Mouse (Mus musculus) brain, embryonic 14.5 days (tissue): ENCODE data around the gene Sesn1. TPM values are rescaled to one million over a fixed set of nuclear protein-coding genes. Genes with fewer than 3 reads are reported as not detected.

Source experiments
- DNase-seq: peaks from one replicate; pipeline ENCODE4 v3.0.0-alpha.2; 2011; ENCODE audit warnings: low read depth
- CTCF ChIP-seq: fragments of 200-500 bp; IDR thresholded peaks from 2 replicates; pipeline ENCODE4 v1.5.1; 2012; ENCODE audit warnings: inconsistent platforms, mild to moderate bottlenecking, moderate library complexity, borderline replicate concordance; ENCODE audit not compliant: insufficient read depth, insufficient read length; ENCODE audit errors: extremely low read depth
- POLR2A ChIP-seq: fragments of 200-500 bp; IDR thresholded peaks from 2 replicates; pipeline ENCODE4 v1.6.1; 2012; ENCODE audit warnings: mild to moderate bottlenecking, inconsistent platforms, borderline replicate concordance; ENCODE audit not compliant: poor library complexity, insufficient read depth, insufficient read length, severe bottlenecking; ENCODE audit errors: extremely low read depth
- polyA plus RNA-seq: library from polyadenylated mRNA; depleted of rRNA; stranded (reverse); fragments of >200 nt; gene quantifications from 2 replicates; pipeline ENCODE4 v1.2.3, GENCODE M21; 2012

Sesn1 gene
- polyA plus RNA-seq, 1 experiment, result 32.2 TPM

GRCm38 (mm10) chr10:41870101-41870500 lies 60.4 kb downstream of the Sesn1 start:
- DNase-seq, result no peak
- no peak for TF ChIP-seq POLR2A
- TF ChIP-seq CTCF, result no peak

DNA sequence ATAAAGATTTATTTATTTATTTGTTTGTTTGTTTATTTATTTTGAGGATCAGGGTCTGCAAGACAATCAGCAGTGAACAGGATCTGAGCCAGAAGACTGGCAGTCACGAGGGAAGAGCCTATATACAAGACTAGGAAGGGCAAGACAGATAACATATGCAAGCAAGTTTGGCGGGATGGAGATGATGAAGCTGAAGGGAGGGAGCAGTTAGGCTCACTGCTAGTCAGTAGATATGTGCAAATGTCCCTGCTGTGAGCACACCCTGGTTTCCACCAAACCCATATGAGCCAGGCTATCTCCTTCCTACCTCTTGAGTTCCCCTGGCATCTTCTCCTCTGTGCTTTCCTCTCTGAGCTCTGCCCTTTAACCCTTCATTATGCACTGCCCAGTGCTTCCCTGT lies 61.8 kb downstream of the Sesn1 start:
- no peak for TF ChIP-seq CTCF
- no peak for TF ChIP-seq POLR2A
- DNase-seq, result no peak

DNA sequence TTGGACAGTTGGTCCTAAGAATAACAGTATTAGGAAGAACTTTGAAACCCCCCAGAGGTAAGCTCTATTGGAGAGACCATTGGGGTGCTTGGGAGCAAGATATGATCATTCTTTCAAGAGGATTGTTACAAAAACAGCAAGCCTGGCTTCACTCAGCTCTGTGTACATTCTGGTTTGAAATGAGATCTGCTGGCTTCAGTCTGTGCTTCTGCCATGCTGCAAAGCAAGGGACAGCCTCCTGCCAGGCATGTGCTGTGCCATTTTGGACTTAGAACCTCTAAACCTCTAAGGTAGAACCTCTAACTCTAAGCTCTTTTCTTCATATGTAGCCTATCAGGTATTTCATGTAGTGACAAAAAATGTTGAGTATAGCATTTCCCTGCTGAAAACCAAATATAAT lies 65.9 kb downstream of the Sesn1 start:
- no peak for DNase-seq
- no peak for TF ChIP-seq CTCF
- TF ChIP-seq POLR2A, result no peak

GRCm38 (mm10) chr10:41878344-41878743 lies 68.6 kb downstream of the Sesn1 start:
- TF ChIP-seq CTCF (no peak), POLR2A (no peak)
- DNase-seq, result no peak

GRCm38 (mm10) chr10:41879675-41880074 lies 69.9 kb downstream of the Sesn1 start:
- TF ChIP-seq POLR2A (no peak), CTCF (no peak)
- DNase-seq, result no peak

- no peak for TF ChIP-seq POLR2A
Measured at GRCm38 (mm10) chr10:41880206-41880605, 70.5 kb downstream of the Sesn1 start.

GRCm38 (mm10) chr10:41880777-41881176 lies 71.0 kb downstream of the Sesn1 start:
- no peak for DNase-seq
- no peak for TF ChIP-seq CTCF
- no peak for TF ChIP-seq POLR2A

More at GRCm38 (mm10) chr10:41880206-41880605, 70.5 kb downstream of the Sesn1 start:
- no peak for DNase-seq

DNA sequence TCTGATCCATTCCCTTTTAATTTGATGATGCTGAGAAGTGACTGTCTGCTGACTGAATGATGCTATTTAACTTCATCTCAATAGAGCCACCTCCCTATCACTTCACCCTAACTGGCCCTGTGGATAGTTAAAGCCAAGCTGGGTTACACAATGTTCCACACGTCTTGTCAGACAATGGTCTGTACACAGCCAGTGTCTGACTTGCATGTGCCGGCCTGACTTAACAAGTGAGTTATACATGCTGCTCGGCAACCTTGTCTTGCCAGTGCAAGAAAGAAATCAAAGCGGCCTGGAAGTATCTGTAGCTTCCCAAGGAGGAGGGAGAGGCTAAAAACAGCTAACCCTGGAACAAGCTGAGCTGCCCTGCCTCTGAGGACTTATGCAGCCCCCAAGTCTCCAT lies 71.7 kb downstream of the Sesn1 start:
- DNase-seq, result peak; percentile 48
- TF ChIP-seq CTCF (no peak), POLR2A (no peak)

- TF ChIP-seq CTCF, result no peak
- TF ChIP-seq POLR2A, result no peak
- DNase-seq, result no peak
Measured at GRCm38 (mm10) chr10:41883741-41884575, 74.2 kb downstream of the Sesn1 start.

DNA sequence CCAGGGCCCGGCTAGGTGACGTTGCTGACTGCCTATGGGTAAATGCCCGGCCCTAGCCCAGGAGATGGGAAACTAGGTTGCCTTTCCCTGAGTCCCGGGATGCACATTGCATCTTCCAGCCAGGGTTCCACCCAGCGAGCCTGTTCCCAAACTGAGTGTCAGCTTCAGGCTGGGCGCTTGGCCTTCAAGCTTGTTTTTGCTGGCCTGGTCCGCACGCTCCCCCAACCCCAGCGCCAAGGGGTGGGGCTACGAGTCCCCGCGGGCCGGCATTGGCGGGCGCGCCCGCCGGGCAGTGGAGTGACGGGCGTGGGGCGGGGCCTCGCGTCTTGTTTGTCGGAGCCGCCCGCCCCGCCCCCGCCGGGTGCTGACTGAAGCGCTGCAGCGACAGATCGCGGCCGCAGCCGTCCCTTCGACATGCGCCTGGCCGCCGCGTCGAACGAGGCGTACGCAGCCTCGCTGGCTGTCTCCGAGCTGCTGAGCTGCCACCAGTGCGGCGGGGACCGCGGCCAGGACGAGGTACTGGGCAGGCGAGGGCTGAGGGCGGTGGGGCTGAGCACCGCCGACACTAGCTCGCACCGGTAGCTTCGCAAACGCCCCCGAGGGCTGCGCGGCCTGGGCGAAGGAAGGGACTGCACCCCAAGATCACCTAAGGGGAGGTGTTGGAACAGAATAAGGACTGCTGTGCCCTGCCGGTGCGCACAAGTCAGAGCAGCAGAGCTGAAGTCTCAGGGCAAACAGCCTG lies 77.5 kb downstream of the Sesn1 start:
- peak; percentile 98 for DNase-seq
- no peak for TF ChIP-seq CTCF
- peak; percentile 76 for TF ChIP-seq POLR2A

DNA sequence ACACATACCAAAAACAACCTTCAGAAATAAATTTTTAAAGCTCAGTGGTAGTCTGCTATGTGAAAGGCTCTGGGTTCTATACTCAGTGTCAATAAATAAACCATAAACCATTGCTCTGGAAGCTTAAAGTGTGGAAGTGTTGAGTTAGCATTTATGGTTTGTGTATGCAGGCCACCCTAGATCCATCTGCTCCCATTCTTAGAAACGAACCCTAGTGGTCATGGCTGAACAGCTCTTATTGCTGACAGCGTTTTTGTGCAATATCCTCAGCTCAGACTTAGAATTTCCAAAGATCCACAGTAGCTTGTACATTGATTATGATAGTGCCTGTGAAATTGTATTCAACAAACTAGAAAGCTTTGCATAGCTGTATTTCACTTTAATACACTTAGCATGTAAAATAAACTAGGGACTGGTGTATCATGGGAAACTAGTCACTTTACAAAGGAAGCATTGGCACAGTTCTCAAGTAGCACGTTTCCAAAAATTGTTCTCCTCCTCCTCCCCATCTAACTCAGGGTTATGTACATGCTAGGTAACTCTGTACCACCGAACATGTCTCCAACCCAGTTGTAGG lies 78.7 kb downstream of the Sesn1 start:
- TF ChIP-seq POLR2A, result no peak
- peak; percentile 45; the same call in 1 of the 2 replicates for TF ChIP-seq CTCF
- peak; percentile 65 for DNase-seq

DNA sequence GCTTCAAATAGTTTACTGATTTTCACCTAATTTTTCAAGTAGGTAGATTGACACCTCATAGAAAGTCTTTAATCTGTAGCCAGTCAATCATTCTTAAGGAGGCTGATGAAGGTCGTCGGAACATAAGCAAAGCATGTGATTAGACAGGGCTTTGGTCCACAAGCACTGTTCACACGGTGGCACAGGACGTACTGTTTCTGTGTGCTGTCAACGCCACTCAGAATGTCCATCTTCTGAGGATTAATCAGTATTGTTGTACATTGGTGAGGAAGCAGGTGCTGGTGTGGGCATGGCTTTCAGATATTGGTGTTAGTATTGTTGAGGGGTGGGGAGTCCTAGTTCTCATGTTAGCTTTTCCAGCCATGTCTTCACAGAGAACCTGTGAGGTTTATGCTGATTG lies 79.8 kb downstream of the Sesn1 start:
- TF ChIP-seq POLR2A (no peak), CTCF (no peak)

DNA sequence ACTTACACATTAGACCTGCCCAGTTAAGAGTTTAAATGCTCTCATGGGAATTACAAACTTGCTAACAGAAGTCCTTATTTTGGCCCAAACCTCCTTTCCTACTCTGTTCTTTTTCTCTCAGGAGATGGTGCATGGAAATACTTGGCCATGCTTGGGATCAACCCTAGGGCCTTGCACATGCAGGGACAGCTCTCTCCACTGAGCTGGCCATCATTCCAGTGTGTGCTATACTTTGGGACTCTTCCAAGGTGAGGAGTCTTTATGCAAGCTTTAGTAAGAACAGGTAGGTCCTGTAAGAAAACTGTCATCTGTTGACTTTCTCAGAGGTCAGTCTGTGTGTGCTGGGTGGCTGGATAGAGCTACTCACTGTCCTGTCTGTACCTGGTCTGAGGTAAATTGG lies 80.8 kb downstream of the Sesn1 start:
- TF ChIP-seq CTCF, result no peak
- no peak for TF ChIP-seq POLR2A
- no peak for DNase-seq

More for the DNA sequence above, 79.8 kb downstream of the Sesn1 start:
- DNase-seq, result no peak
